Mouse (Mus musculus) mesoderm, embryonic 11.5 days (tissue): ENCODE measurements around the gene Ddx43.
A peak's percentile ranks its signal among the peaks of the same experiment; 100 is the strongest.

Experiments
- DNase-seq: peaks from one replicate; pipeline ENCODE4 v3.0.0-alpha.2; 2012; ENCODE audit warnings: low read depth, low spot score

Ddx43 gene

DNA sequence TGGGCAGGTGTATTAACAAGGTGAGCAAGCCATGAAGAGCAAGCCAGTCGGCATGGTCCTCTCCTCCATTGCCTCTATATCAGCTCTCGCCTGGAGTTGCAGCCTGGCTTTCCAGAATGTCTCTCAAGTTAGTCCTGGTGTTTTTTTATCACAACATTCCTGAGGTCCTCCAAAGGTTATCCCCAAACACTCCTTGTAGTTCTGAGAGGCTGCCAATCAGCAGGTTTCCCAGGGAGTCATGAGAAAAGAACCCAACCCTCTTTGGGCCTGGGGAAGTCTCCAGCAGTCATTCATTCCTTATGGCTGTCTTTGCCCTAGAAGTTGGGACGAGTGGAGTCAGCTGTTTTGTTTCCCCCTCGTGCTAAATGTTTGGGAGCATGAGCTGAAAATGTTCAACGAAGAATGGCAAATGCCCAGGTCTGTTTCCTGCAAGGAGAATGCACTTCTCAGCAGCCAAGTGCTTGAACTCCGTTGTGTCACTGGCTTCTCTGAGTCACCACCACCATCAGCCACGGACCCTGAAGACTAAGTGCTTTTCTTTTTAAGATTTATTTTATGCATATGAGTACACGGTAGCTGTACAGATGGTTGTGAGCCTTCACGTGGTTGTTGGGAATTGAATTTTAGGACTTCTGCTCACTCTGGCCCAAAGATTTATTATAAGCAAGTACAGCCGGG, 22.6 kb upstream of the Ddx43 start:
- no peak for DNase-seq

DNA sequence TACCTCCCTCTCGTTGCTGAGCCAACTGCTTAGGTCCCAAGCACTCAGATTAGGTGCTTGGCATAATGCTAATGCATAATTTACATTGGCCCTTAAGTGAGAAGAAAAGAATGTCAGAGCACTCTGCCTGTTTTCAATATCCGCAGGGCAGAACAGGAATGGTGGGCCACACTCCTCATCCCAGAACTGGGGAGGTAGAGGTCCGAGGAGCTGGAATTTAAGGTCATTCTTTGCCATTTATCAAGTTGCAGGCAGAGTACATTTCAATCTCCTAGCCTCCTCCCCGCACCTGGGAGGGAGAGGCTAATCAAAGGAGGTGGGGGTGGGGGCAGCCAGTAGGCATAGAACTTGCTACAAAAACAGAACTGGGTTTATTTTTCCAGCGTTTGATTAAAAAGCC, 21.2 kb upstream of the Ddx43 start:
- DNase-seq: no peak

DNA sequence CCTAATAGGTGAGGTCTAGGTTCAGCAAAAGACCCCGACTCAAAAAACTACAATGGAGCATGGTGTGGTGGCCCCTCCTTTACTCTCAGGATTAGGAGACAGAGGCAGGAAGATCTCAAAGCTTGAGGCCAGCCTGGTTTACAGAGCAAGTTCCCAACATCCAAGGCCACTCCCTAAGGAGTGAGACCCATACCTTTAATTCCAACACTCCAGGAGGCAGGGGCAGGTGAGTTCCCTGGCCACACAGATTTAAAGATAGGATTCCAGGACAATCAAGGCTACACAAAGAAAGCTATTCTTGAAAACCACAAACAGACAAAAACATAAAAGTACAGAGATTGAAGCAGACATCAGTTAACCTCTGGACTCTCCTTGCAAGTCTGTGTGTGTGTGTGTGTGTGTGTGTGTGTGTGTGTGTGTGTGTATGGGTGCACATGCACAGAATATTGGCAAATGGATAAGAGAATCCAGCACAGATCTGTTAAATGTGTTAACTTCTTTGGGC, 20.6 kb upstream of the Ddx43 start:
- DNase-seq: no peak

DNA sequence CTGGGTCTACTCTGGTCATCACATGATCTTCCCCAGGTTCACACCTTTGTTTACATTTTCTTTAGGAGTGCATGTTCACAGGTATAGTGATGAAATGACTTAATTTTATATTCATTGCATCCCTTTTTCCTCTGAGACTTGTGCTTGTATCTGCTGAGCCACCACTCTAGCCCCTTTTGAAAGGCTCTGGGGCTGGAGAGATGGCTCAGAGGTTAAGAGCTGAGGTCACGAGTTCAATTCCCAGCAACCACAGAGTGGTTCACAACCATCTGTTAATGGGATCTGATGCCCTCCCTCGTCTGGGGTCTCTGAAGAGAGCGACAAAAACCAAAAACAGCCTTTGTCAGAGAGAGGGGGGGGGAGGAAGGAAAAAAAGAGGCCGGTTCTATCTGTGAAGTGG, 20.1 kb upstream of the Ddx43 start:
- no peak for DNase-seq

DNA sequence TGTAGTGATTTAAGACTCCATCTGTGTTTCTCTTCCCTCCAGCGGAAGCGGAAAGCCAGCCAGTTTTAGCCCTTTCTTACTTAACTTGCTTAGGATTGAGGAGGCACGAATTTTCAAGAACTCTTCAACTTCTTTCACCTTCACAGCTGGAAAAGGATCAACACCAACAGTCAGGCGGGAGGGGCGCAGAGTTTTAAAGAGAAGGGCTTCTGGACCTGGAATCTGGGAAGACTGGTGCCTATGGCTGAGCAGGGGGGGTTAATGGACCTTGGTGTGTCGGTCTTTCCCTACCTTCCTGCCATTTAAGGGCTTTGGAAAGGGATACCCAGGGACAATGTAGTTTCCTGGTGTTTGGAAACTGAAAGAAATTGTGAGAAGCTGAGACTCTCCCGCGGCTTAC, 18.0 kb upstream of the Ddx43 start:
- no peak for DNase-seq

DNA sequence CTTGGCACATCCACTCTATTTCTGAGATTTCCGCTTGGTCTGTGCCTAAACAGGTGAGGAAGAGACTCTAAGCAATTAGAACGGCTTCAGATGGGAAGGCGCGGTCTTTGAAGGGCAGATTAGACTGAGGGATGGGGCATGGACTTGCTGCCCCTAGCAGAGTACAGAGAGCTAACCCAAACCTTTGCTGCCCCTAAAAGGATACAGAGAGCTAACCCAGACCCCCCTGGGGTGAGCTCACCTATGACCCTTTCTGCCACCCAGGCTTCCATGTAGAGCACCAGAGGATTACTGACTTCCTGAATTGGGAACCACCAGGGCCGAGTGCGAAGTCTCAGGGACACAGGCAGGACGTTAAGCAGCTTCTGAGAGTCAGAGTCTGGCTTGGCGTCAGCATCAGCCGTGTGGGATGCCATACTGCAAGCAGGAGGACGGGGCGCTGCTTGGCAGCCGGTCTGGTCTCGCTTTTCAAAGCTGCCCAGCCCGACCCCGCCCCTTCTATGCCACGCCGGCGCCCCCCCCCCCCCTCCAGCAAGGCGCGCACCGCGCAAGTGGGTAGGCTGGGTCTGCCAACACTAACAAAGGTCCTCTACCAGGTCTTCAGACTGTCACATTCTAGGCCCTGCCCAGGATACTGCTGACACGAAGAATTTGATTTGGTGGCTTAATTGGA, 17.3 kb upstream of the Ddx43 start, which contains the start of gene Ooep:
Gene Ooep, minus strand, starts transcription at position 613 of the 673 bp plus-strand sequence.
- peak; percentile 28 for DNase-seq

DNA sequence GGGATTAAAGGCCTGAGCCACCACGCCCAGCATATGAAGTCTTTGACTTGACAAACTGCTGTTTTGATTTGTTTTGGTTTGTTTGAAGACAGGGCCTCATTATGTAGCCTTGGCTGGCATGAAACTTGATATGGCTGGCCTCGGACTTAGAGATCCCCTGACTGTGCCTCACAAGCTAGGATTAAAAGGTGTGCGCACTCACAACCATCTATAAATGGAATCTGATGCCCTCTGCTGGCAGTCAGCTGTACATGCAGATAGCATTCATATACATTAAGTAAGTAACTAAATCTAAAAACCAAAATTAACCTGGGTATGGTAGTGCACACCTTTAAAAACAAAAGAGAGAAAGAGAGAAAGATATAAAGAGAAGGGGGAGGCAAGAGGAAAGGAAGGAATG, 9.7 kb upstream of the Ddx43 start:
- DNase-seq: no peak

DNA sequence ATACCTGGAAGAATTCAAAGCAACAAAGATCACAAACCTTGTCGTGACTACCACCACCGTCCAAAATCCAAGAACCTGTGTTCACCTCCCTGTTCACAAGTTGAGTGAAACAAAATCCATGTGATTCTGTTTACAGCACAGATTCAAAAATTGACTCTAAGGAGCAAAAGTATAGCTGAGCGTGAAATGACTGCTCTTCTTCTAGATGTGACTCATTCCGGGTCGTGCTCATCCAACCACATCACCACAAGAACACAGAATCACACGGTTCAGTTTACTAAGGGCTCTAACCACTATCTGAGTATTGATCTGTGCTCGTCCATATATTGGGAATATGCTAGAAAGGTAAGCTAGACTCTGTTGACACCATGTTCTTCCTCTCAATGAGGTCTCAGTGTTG, 8.6 kb upstream of the Ddx43 start:
- no peak for DNase-seq

DNA sequence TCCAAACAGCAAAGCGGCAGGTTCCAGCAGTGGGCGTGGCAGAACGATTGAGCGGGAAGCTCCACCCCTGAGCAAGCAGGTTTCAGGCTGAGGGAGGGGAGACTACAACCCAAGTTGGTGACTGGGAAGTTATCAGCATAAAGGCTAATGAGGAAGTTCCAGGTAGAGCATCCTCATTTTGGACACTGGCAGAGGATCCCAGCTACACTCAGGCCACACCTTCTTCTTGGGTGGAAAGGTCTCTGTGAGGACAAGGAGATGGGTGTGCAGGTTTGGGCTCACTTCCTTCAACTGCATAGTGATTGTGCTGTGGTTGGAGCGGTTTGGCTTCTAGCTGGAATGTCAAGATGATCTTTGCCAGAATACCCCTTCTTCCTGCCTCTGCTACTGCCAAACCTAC, 5.6 kb upstream of the Ddx43 start:
- no peak for DNase-seq

DNA sequence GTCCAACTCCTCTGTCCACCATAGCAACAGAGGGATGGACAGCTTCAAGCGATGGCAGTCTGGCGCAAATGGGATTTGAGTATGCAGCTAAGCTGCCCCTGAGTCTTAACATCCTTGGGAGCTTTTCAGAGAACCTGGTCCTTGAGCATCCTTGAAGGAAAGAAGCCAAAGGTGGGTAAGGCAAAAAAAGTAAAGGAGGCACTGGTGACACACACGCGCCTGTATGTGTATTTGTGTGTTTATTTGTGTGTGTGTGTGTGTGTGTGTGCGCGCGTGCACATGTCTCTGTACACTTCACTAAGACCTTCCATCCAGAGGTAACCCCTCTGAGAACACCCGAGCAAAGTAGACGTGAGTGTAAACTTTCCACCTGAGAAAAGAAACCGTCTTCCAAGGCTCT, 1.8 kb upstream of the Ddx43 start:
- no peak for DNase-seq

DNA sequence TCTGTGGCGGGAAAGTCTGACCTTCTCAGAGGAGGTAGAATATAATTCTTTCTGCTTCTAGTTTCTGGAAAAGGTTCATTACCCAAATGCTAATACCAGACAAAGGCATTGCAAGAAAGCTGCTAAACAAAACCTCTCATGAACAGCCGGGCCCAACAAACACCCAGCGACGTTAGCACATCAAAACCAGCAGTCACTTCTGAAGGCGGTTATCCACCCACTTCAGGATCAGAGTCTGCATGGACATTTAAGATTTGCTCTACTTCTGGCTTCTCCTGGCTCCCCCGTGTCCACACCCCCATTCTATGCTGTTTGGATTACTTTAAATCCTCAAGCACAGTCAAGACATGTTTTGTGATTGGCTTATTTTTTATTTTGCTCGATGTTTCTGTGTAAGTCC, 975 bp upstream of the Ddx43 start:
- no peak for DNase-seq

DNA sequence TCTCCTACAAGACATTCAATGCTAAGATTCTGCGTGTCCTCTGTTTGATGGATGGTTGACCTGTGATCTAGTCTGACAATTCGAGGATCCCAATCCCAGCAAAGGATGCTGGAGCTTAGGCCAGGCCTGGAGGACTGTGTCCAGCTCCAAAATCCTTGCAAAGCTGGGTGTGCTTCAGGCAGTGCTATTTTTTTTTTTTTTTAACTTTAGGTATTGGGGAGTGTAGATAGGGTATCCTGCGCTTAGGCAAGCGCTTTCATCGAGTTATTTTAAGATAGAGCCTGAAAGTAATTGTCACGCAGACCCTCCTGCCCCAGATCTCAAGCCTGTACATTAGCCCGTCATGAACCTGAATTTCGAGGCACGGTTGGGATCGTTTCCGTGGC, 340 bp upstream of the Ddx43 start:
- no peak for DNase-seq

DNA sequence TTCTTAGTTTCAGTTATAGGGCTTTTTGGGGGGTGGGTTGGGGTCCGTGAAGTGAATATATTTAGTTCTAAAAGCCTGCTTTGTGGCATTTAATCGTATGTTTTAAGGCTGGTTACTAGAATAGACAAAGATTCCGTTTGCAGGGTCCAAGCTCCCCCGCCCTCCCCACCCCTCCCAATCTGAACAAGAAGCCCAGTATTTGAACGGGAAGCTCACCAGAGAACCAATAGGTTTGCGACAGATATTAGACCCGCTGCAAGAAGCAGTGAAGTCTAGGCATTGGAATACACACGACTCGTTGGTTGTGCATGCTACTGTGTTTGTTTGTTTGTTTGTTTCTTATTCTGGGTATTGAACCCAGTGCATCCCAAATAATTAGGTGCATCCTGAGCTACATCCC, 940 bp downstream of the Ddx43 start:
- DNase-seq: no peak

DNA sequence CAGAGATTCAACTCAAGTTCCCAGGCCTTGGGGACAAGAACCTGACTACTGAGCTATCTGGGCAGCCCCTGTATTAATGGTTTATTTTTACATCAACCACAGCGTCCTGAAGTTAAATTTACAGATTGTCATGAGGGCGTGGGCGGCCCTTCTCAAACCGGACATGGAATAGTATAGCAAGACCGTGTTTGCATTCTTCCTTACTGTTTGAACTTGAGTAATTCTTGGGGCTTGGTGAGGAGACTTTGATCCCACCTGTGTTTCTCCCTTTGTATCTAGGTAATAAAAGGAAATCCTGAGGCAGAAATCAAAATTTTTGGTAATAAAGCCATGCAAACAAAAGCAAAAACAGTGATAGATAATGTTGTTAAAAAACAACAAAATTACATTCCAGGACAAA, 5.0 kb downstream of the Ddx43 start:
- no peak for DNase-seq

DNA sequence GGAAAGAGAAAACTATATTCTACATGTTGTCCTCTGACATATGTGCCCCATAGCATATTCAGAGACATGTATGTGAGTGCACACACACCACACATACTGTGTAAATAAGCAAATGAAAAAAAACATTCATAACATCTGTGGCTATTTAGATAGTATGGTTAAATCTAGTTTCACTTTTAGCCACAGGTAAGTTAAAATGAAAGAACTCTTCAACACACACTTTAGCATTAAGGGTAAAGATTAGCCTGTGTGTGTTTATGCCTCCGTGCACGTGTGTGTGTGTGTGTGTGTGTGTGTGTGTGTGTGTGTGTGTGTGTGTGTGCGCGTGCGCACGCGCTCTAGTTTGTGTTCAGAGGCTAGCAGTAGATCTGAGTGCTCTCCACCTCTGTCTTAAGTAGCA, 6.0 kb downstream of the Ddx43 start:
- no peak for DNase-seq

DNA sequence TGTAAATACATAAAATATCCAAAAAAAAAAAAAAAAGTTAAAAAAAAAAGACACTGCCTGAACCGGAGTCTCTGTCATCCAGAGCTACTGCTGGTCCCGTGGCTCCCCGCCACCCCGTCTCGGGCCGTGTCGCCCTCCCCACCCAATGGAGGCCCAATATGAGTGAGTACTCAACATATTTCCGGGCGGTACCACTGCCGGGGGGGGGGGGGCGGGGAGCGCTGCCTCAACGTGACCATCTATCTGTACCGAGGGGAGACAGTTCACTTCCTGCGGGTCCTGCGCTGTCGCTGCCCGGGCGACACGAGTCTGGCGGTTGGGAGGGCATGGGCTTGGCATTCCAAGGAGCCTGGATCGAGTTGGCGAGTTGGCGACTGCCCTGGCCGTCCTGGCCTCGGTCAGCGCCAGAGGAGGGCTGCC, 31.8 kb downstream of the Ddx43 start:
- no peak for DNase-seq

DNA sequence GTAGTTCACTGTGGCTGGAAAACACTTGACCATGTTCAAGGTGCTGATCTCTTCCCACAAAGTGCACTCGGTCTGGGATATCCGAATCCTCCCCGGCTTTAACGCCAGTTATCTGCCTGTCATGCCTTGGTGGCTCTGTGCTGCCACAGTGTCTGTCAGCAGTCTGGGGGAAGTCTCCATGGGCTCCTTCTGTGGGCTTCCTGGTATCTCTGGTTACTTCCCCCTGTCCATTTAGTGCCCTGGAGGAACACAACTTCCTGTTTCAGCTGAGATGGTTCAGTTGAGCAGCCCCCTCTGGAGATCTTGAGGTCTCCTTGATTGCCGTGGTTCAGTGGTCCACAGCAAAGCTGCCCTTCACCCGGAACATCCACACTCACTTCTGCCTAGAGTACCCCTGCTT, 32.6 kb downstream of the Ddx43 start:
- no peak for DNase-seq

DNA sequence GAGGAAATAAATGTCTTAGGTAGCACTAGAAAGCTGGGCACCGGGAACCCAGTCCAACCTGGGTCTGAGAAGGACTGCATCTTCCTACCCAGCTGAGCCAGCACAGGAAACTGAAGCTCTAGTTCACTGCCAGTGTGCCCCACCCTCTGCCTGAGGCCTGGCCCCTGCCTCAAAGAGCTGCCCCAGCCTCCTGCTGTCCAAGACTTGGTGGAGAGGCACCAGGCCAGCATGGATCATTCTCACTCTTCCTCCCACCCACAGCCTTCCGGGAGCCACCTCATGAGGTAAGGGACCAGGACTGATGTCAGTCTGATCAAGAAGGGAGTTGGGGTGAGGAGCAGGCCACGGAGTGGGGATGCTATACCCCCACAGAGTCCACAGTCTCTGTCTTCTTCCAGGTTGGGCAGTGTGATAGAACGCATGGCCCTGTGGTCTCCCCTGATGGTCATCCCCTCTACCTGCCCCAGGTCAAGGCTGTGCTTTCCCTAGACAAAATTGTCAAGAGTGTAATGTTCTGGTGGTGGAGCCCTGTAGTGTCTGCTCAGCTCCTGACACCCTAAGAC, 33.4 kb downstream of the Ddx43 start:
- DNase-seq: no peak

DNA sequence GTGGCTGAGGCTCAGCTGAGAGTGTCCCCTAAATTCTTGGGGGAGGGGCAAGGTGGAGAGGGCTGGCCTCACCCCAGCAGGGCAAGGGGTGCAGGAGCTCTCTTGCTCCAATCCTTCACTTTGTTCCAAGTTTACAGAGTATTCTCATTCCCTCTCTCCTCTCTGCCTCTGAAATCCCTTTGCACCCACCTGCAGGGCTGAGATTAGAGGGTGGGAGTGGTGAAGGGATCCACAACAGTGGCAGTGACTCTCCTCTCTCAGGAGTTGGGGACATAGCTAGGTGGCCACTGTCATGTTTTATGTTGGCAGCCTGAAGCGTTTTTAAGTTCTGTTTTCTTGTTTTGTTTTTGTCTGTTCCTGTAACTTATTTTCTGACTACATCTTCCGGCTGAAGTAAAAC, 34.0 kb downstream of the Ddx43 start:
- DNase-seq: no peak

DNA sequence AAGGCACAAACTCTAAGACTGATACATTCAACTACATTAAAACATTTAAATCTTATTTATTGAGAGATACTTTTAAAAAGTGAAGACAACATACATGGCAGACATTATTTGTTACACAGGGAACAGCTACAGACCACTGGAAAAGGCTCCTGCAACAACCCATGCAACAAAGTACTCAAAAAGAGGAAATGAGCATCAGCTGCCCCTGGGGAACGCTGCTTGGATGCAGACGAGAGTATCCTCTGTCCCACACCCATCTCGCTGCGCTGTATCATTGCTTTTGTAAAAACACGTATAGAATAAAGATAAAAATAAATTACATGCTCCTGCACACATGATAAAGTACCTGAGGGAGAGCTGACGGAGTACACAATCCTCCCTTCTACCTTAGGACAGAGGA, 34.9 kb downstream of the Ddx43 start:
- DNase-seq: no peak

DNA sequence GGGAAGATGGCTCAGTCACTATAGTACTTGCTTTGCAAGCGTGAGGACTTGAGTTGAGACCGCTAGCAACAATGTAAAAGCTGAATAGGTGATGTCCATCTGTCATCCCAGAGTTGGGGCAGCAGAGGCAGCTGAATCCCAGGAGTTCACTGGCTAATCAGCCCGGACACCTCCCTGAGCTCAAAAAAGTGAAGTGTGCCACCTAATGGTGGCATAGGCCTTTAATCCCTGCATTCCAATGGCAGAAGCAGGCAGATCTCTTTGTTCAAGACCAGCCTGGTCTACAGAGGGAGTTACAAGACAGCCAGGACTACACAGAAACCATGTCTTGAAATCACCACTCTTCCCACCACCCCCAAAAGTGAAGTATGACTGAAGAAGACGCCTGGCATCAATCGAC, 36.9 kb downstream of the Ddx43 start:
- no peak for DNase-seq

DNA sequence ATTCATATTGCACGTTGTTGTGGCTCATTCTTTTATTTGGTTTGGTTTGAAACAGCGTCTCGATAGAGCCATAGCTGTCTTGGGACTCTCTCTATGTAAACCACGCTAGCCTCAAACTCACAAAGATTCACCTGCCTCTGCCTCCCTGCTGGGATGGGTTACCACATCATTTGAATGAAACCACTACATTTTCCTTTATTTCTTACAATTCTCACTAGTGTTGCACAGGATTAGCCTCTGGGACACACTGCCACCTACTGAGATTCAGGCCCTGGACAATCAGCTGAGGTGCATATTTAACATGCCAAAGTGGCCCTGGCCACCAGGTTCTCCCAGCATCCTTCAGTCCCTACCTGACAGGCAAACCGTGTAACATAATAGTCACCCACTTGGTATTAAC, 43.8 kb downstream of the Ddx43 start:
- no peak for DNase-seq

DNA sequence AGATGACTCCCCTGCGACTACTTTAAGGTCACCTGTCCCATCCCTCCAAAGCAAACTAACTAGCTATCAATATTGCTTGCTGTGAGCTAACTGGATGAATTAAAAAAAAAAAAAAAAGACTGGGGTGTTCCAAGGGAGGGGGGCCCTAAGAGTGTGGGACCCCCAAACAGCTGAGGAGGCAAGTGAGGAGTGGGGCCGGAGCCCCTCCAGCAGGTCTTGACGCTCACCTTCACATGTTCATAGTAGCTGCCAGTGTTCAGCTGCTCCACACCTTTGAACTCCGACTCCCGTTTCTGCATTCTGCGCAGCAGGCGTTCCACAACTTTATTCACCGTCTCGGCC, 46.6 kb downstream of the Ddx43 start:
- DNase-seq: peak; percentile 28
